Mouse (Mus musculus) lung, postnatal 36 days (tissue): ENCODE measurements around the gene Rapsn.

Experiments
- DNase-seq: peaks from one replicate; pipeline ENCODE4 v3.0.0; 2022; ENCODE audit warnings: mixed read lengths

The Rapsn gene

DNA sequence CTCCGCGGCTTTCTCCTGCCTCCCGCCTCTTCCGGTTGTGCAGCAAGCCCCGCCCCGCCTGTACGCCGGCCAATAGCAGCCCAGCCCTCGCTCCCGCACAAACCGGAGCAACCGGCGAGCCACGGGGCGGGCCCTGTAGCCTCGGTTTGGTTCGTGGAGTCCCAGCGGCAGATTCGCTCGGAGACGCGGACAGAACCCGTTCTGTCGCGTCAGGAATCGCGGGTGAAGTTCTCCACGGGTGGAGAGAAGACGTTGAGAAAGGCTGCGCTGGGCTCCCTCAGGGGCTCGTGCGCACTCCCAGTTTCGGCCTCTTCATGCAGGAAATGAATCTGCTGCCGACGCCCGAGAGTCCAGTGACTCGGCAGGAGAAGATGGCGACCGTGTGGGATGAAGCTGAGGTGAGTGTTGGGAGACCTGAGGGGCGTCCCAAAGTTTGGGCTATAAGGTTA lies 18.5 kb downstream of the Rapsn start, which contains the start of gene Psmc3:
TSS of gene Psmc3 (plus strand) at position 76 of the 449 bp plus-strand sequence.
- DNase-seq, result peak; percentile 97

DNA sequence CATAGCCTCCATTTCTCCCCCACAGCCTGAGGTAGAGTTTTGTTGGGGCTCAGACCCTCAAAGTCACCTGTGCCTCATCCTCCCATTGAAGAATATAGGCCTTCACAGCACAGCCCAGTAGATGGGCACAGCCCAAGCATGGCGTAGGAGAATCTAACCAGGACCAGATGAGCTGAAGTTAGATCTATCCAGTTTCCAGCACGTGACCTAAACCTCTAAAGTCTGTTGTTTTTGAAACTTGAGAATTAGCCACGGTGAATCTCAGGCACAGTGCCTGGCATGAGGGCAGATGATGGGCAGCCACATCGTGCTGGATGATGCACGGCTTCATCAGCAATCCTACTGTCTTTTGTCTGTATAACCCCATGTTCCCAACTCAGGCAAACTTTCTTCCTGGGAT lies 23.0 kb downstream of the Rapsn start:
- DNase-seq, result no peak

DNA sequence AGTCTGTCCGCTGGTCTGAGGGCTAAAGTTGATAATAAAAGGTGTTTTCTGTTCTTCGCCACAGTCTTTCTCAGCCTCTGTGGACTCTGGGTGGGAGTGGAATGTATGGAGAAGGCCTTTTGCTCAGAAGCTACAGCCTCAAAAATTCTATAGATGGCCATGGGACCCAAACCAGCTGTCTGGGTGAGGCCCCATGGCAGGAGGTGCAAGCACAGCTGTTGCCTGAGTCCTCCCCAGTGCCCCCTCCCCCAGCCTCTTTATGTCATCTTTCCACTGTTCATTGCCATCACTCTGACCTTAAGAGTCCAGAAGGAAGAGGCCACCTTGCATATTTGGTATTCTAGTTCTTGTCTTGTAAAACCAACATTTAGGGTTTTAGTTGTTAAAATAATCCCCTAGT lies 24.0 kb downstream of the Rapsn start:
- DNase-seq, result no peak

DNA sequence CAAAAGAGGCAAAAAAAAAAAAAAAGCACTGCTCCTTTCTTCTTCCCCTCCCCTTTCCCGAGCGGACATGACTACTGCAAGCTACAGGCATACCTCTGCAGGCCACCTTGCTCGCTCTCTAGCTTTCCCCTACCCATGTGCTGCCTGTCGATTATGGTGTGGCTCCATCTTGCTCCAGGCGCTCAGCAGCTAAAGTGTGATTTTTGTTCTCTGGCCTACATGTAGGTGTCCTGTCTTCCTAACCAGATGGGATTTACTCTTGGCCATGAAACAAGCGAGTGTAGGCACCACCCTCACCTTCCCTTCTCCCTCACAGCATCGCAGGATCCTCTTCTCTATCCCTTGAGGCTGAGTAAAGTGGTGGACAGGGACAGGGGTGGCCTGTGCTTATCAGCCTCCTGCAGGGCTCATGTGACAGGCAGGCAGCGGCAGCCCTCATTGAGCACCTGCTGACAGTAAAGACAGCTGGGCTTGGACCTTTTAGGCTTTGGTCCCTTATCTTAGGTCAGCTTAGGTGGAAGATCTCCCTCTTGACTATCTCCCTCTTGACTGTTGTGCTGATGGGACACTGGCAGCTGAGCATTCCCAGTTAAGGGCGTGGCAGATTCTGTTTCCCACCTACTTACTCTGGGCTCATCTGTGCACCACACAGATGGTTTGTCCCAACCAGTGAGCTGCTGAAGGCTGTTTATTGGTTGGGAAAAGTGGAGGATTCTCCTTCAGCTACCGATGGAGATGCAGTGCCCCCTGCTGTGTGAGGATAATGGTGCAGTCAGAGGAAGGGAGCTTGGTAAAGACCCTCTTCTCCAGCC lies 25.3 kb downstream of the Rapsn start:
- DNase-seq, result peak; percentile 36

DNA sequence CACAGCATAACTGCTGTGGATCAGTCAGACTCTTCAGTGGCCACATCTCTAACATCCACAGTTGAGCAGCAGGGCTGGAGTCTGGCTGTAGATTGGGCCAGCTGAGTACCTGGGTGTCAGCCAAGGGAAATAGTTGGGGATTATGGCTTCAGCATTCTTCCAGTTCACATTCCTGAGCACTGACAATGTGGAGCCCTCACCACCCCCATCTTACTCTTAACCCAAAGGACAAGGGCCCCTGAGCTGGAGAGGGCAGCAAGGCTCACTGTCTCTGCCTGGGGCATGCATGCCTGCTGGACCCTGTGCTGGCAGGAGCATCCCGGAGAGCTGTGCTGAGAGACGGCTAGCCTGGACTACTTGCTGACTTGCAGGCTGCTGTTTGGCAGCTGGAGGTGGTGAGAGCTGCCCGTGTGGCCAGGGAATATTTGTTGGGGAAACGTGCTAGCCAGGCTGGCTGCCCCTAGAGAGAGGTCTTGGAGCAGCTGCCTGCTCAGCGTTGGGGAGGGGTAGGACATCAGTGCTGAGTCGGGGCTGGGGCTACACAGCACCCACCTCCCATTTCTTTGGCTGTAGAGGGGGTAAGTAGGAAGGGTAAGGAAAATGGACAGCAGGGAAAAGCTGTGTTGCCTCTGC lies 26.5 kb downstream of the Rapsn start:
- peak; percentile 64 for DNase-seq

DNA sequence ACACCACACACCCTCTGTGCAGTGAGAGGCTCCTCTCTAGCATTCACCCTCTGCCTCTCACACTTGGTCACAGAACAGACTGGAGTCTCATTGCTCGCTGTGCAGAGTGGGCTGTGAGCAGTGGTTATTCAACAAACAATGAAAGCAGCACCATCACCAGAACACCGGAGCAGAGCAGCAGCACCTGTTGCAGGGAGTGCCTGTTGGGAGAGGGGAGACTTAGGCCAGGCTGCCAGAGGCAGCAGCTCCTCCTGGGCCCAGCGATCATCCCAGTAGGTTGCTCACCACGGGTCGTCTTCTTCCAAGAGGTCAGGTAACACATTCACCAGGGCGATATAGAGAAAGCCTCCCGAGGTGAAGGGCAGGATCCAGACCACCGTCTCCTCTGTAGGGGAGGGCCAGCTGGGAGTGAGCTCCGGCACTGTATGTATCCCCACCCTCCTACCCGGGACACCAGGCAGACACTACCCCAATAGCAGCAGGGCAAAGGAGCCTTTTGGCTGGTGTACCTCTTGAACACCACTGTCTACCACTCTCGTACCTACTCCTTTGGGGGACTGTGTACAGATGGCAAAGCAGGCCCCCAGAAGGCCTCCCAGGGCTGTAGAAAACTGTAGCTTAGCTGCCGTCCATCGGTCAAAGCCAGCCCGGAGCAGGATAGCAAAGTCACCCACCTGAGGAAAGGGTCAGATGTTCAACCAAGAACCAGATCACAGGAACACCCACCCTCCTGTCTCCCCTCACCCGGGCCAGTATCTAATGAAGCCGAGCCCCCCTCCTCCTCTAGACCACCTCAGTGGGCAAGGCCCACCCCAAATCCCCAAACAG lies 27.6 kb downstream of the Rapsn start:
- DNase-seq, result no peak

DNA sequence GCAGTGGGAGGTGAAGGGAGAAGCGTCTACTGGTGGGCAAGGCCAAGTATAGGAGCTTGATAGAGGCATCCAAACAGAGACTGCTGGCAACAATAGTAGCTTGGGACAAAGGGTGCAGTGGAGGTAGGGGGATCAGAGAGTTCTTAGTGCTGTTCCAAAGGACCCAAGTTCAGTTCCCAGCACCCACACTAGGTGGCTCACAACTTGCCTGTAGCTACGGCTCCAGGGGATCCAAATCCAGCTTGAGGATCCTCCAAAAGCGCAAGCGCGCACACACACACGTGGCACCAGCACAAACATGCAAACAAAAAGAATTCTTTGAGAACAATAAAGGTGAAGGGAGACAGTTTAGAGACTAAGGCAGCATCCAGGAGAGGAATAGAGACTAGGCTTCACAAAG lies 28.8 kb downstream of the Rapsn start:
- no peak for DNase-seq

DNA sequence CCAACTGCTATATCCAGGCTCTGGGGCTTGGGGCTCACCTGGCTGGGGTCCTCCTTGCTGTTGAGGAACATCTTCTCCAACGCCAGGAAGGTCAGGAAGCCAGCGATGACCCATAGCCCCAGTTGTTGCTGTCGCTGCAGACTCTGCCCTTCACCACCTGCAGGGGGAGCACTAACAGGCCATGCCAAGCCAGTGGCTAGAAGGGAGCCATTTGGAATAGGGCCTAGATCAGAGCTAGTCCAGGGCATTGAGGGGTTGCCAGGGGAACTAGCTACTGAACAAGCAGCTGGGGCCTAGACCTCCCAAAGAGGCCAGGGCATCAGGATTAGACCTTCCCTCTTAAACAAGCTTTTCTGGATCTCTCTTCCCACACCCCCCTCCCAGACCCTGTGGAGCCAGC lies 30.1 kb downstream of the Rapsn start:
- peak; percentile 67 for DNase-seq

DNA sequence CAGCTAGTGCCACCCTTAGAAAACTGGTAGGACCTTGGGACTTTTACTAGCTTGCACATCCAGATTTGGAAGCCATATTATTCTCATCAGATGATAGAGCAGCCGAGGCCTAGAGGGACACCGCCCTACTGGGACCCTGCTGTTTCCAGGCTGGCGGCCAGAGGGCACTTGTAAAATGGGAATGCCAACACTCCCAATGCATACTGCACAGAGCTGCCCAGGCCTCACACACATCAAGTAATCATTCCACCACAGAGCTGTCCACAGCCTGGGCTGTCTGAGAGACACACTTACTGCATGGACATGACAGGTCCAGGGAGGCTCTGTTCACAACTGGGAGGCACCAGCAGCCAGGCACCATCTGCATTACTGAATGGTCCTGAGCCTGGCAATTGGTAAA lies 31.0 kb downstream of the Rapsn start:
- DNase-seq, result no peak

DNA sequence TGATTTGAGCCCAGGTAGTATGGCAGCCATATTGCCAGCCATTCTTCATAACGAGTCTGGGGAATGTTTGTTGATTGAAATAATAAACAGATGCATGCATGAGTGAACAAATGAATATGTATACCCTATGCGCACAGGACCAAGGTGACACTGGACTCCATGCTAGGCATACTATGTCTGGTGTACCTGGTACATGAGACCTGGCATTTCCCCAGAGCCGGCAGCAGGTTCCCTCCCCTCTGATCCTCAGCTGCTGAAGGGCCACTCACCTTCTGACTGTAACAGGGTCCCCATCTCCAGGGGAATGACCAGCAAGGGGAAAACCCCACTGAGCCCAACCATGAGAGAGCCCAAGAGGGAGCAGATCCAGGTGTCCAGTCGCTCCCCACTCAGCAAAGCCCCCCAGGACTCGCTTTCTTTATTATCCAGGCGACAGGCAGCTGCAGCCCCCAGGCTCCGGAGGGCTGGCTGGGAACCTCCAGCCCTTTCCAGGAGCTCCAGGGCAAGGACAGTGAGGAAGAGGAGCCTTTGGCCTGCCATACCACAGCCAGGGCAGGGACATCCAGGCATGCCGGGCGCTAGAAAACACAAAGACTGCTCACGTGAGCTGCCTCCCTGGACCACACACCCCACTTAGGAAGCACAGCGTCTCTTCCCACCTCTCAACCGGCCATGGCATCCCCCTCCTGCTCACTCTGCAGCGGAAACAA lies 32.9 kb downstream of the Rapsn start:
- DNase-seq, result no peak

DNA sequence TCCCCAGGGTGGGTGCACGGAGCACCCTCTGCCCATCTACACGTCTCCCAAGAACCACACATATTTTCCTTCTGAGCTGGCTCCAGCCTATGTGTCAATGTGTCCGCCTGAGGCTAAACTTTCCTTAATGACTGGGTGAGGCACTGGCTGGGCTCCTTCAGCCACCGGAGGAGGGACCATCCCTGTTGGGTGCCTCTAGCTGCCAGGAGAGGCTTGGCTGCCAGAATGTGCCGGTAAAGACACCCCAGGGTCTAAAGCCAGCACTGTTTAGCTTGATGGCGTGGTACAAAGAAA lies 33.4 kb downstream of the Rapsn start:
- no peak for DNase-seq

DNA sequence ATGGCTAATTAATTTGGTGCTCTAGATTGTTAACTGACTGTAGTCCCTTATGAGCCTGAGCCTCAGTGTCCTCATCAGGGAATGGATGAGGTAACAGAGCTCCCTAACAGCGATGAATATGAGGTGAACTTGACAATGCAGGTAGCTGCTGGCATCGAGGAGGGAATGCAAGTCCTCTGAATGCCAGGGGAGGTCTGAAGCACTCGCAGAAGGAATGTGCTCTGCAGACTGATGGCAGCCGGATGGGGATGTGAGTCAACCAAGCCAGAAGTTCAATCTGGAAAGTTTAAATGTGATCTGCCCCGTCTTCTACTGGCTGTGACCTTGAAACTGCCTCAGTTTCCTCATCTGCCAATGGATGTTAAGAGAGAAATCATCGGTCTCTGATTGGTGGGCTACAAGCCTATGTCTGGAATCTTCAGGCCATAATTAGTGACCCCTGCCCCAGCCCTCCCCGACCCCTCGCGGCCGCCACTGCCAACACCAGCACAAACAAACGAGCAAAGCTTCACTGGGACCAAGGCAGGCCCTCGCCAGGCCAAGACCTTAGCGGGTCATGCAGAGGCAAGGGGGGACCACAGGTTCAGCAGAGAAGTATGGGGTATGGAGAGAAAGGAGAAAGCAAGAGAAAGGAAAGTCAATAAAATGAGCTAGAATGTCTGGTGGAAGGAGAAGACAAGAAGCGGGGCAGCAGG lies 34.0 kb downstream of the Rapsn start:
- peak; percentile 38 for DNase-seq

DNA sequence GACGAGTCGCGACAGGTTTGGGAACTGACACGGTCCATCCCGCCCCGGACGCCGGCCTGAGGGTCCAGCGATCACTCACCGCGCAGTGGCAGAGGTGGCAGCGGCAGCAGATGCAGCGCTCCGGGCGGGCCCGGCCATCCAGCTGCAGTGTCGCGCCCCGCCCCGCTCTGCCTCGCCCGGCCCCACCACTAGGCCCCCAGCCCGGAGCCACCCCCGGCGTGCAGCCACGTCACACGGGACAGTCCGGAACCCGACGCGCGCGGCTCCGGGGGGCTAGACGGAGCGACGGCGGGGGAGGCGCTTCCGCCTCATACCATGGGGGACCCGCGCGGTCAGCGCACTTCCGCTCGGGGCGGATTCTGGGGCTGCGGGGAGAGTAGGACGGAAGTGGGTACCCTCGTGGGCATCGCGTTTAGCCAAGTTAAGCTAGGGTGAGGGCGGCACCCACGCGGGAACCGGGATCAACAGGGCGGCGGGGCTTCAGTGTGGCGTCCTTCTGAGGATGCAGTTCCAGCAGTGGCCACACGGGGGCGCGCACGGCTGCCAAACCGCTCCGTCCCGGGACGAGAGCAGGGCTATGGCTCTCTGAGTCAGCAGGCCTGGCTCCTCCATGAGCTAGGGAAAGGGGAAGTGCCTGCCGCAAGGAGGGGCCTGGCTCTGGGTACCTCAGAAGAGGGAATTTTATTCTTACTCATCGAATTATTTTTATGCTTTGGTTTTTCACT lies 34.8 kb downstream of the Rapsn start, which contains the start of gene Slc39a13:
TSS of gene Slc39a13 (minus strand) at position 342 of the 725 bp plus-strand sequence.
- DNase-seq, result peak; percentile 97

DNA sequence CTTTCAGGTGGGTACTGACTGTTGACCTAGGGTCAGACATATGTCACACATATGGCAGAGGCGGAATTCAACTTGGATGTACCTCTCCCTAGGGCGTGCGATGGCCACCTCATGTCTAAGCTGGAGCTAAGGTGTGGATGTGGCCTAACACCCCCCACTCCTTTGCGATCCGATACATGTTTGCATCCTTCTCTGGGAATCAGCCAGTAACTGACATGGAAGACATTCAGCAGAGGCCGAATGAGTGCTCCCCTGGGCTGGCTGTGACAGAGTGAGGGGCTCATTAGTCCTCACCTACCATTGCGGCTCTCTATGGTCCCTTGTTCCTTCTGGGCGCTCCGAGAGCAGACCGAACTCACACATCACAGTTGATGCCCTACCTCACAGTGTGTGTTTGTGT lies 35.6 kb downstream of the Rapsn start:
- no peak for DNase-seq

DNA sequence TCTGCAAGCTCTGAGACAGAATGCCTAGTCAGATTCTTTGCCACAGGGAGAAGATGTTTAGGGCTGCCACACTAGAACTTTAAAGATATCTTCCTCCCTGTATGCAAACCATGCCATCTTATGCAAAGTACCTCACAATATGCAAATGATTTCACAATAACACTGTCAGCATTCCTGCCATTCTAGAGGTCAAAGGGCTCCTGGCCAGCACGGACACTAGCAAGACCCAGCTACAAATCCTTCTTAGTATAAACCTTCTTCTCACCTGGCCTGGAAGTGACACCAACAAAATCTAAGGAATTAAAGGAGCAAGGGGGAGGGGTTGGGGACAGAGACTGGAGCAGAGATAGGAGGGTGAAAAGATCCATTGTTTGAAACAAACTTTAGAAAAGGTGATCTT lies 36.7 kb downstream of the Rapsn start:
- DNase-seq, result no peak

DNA sequence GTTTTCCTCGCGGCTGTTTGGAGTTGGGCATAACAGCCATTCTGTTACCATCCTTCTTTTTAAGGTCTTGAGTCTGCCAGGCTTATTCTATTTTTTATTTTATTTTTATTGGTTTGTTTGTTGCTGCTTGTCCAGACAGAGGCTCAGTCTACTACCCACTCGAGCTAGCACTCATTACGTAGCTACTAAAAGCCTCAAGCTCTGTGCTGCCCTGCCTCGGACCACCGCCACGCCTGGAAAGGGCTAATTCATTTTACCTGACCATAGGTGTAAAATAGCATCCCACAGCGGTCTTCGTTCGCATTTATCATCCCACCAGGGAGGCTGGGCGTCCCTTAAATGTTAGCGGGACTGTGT lies 42.5 kb downstream of the Rapsn start:
- no peak for DNase-seq

DNA sequence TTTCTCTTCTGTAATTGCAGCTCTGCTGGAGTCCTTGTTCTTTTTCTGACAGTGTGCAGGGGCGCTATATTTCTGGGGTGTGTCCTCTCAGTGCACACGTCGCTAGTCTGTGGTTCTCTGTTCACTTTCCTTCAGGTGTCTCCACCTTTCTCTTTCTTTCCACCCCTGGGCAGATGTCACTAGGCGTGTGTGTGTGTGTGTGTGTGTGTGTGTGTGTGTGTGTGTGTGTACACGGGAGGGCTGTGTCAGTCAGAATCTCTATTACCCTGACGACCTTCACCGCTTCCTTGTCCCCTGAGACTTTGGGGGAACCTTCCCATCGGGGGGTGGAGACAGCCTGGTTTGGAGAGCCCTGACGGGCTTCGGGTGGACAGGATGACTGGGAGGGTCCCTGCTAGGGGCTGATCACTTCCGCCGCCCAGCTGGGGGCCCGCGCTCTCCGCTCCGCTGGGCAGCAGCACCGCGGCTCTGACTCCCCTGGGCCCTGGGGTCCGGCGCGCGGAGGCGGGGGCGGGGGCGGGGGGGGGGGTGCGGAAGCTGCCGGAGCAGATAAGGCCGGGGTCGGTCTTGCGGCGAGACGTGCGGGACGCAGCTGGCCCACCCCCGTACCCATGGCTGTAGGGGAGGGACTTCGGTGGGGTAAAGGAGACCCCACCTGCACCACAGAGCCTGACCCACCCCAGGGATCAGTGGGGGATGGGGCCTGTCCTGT lies 43.0 kb downstream of the Rapsn start:
- peak; percentile 21 for DNase-seq

DNA sequence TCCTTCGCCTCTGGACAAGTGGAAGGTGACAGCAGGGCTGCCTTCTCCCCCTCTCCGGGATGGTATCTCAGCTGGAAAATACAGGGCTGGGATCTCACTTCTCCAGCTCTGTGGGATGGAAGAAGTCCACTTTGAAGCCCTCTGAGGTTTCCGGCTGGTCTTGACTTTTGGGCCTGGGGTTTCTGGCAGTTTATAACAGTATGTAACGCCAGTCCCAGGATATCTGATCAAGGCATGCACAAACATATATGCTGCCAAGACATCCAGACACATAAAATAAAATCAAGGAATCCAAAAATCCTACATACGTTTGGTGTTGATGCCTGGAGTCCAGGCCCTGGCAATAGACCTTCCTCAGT lies 43.6 kb downstream of the Rapsn start:
- no peak for DNase-seq

DNA sequence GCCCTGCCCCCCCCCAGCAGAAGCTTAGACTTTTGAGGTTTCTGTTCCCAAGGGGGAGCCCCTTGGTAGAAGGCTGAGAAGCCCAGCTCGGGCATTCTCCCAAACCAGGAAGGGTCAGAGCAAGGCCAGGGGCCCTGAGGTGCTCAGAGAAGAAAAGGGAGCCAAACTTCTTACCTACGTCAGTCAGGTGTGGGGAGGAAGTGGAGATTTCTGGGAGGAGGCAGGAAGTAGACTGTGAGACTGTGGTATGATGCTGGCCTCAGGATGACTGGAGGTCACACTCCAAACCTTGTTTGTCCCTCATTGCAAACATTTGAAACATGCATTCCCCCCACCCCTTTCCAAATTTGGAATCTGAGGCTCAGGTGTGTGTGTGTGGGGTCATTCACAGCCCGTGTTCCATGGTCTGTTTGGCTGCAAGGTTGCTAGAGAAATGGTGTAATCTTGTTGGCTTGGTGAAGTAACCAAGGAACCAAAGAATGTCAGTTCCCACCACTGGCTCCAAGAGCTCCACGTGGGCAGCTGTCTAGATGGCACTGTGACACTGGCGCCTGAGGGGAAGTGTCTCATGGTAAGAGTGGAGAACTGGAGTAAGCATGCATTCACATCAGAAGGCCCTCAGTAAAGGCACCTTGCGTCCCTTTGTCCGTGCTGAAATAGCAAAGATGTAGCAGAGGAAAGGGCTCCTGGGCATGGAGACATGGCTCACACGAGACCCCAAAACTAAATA lies 45.5 kb downstream of the Rapsn start:
- DNase-seq, result peak; percentile 65
